Mouse (Mus musculus) urinary bladder, adult 2 months (tissue): ENCODE measurements around the gene Tll2. TPM values are rescaled to one million over a fixed set of nuclear protein-coding genes. Genes with fewer than 3 reads are reported as not detected.

Experiments
- polyA plus RNA-seq: library from polyadenylated mRNA; depleted of rRNA; stranded (reverse); fragments of >200 nt; gene quantifications from 2 replicates; pipeline ENCODE4 v1.2.3, GENCODE M21; 2012; rRNA removed

Gene Tll2
- polyA plus RNA-seq, 1 experiment: 0.18 TPM

Other genes with a start within 250 kb of the Tll2 start
- 7.7 and 9.9 TPM in 2 replicates for gene Blnk, start 212.3 kb downstream of the Tll2 start, polyA plus RNA-seq
- 0.03 and 0.06 TPM in 2 replicates for gene Dntt, start 177.6 kb downstream of the Tll2 start, polyA plus RNA-seq
- gene Opalin, start 129.7 kb downstream of the Tll2 start, polyA plus RNA-seq: not detected in 2 replicates
- gene Tm9sf3, start 57.2 kb upstream of the Tll2 start, polyA plus RNA-seq: 130 and 138 TPM in 2 replicates
- 4.0 and 4.5 TPM in 2 replicates for gene Pik3ap1, start 178.3 kb upstream of the Tll2 start, polyA plus RNA-seq